Mouse (Mus musculus) kidney, adult 2 months (tissue): ENCODE measurements at regions not wholly inside any gene's neighbourhood (a gene's known extent, or its start where the extent isn't known, plus 50 kb on each side); places are given as distances from the start of the nearest gene placed in this dataset.

Source experiments
- CTCF ChIP-seq: fragments of 200-500 bp; conservative IDR thresholded peaks from 2 replicates; pipeline ENCODE4 v1.5.1; 2011; ENCODE audit warnings: low read depth, mild to moderate bottlenecking, control low read depth, low read length, moderate library complexity, mixed read lengths; ENCODE audit not compliant: insufficient read depth, insufficient read length
- POLR2A ChIP-seq: fragments of 200-500 bp; IDR thresholded peaks from one replicate; pipeline ENCODE4 v1.6.1; 2011; ENCODE audit warnings: low read depth, low read length, control low read depth

DNA sequence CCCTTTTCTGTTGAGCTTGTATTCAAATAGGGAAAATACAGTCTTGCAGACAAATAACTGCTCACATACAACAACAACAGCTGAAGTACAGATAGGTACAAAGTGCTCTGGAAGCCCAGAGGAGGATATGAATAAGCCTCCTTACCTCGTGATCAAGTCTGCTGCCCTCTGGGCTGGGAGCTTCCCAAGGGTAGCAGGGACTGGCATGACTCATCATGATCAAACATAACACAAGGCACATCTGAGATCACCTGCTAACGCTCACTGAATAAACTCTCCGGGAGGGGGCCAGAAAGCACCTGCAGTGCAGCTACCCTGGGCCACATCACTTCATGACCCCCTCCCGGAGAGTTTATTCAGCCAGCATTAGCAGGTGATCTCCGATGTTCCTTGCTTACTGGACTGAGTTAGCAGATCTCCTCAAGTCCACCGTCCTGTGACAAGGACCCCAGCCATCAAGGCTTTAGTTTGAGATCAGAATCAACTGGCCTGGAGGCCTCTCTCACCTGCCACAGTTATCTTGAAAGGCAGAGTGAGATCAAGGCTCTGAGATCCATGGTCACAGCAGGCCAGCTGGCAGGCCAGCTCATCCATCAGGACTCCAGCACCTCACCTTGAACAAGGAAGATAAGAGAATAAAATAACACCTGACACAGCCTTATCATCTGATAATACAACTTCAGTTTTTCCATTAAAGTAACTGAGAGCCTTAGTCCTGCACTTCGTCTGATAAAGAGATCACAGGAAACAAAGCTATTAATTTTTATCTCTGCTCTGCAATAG, 79.6 kb upstream of the Lpp start:
- TF ChIP-seq POLR2A, result no peak
- no peak for TF ChIP-seq CTCF
